ENCODE assay signal across 8 mouse cellular contexts in the genomic region with DNA sequence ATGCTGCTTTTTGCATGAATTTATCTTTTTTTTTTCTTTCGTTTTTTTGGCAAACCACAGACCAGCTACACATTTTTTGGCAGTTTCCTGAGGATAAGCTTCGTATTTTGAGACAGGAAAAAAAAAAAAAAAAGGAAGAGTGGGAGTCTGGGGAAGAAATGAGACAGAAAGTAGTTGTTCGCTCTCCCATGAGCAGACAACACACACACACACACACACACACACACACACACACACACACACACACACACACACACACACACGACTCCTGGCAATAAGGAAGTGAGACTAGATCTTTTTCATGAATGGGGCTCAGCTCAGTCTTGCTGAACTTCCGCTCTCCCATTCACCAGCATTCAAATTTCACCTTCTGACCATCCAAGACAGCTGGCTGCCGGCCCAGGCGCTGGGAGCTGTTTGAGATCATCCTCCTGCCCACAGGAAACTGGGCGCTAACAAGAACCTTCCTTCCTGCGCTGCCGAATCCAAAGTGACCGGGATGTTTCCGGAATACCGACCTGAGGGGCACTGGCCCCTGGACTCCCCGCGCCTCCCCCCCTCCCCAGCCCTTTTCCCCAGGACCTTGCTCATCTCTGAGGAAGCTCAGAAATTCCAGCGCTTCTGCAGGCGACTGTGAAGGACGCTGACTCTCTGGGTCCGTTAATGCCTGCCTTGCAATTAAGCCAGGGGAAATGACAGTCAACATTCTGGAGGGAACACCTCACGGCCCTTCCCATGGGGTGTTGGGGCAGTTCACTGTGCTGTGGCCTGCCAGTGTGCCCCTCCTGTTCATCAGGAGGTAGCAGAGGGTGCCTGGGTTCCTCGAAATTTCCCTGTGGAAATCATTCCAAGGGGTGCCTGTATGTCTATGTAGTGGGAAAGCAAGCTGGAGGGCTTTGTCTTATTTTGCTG.
A peak's percentile ranks its signal among the peaks of the same experiment; 100 is the strongest.
DNase-seq lines count a peak whose midpoint lies in the region; ATAC-seq and TF ChIP-seq lines count a peak whose summit lies in the region.

No protein-coding gene starts in this region.

- TF ChIP-seq CTCF in left cerebral cortex, adult 2 months (IDR thresholded peaks at IDR 0.05) = no peak

- H3K27ac ChIP-seq in left cerebral cortex, adult 2 months = no peak overlapping the region

- peak overlapping the region; percentile 33 for H3K4me3 ChIP-seq in left cerebral cortex, adult 2 months

- intact Hi-C loops in left cerebral cortex, adult 2 months (cut with DNase I) = loop anchor here (1.0 to 2.0 kb wide), 2 partner anchors 61 to 115 kb away; no protein-coding TSS in a partner anchor

- peak; percentile 69 for DNase-seq in adipocyte (ENCODE audit: low spot score)
- DNase-seq in gastrocnemius, postnatal 10 days = peak; percentile 77
- DNase-seq in induced T-regulatory cell, adult 2 months (ENCODE audit: low read depth) = peak; percentile 76
- peak; percentile 54 to 66 for DNase-seq in left cerebral cortex, adult 2 months (ENCODE audit: extremely low spot score in 1 of 2, low spot score in 2 of 2)
- peak; percentile 89 to 95 for DNase-seq in lung, postnatal 4 days
- DNase-seq in retina, postnatal 1 day = peak; percentile 58
- DNase-seq in urinary bladder, postnatal 25 days (ENCODE audit: low spot score) = peak; percentile 39

- ATAC-seq in common myeloid progenitor, adult 5-6 weeks (replicated peaks; ENCODE audit: low read depth, poor library complexity, severe bottlenecking) = peak; percentile 55

Comparison
In these comparisons a context has a peak if more than half of its experiments do, and no peak if none do; other contexts are left out.
1. DNase-seq: peak in every context shown above with its lines; median percentile 92 in lung, postnatal 4 days; 77 in gastrocnemius, postnatal 10 days; 76 in induced T-regulatory cell, adult 2 months; 69 in adipocyte; 60 in left cerebral cortex, adult 2 months; 58 in retina, postnatal 1 day; 39 in urinary bladder, postnatal 25 days.